Mouse (Mus musculus) MEL (cell line): ENCODE measurements around the gene C8a. TPM values are rescaled to one million over a fixed set of nuclear protein-coding genes. Genes with fewer than 3 reads are reported as not detected.

Experiments used
- DNase-seq: peaks from one replicate; pipeline ENCODE4 v3.0.0; 2011; ENCODE audit warnings: low read depth, low spot score
- H3K27ac ChIP-seq: 2 replicates; pipeline ENCODE4 v1.5.1; 2012; ENCODE audit warnings: low read depth, mild to moderate bottlenecking, control low read depth, low read length, moderate library complexity; ENCODE audit not compliant: control insufficient read depth
- H3K27me3 ChIP-seq, 2 experiments: fragments of 150-350 bp in 1 of 2; sonication (generic) in 1 of 2; 2 replicates each; pipeline ENCODE4 v1.6.1; 2012; ENCODE audit warnings: low read length in 2 of 2, mild to moderate bottlenecking in 2 of 2, improper control_type of control experiment in 1 of 2, moderate library complexity in 1 of 2; ENCODE audit not compliant: insufficient read depth in 2 of 2, control insufficient read depth in 1 of 2
- H3K36me3 ChIP-seq, 2 experiments: 2 replicates each; pipeline ENCODE4 v1.6.1; 2012 to 2014; ENCODE audit warnings: low read length in 2 of 2, improper control_type of control experiment in 1 of 2, inconsistent platforms in 1 of 2, mild to moderate bottlenecking in 1 of 2; ENCODE audit not compliant: insufficient read depth in 2 of 2, control insufficient read depth in 1 of 2
- H3K4me1 ChIP-seq, 2 experiments: fragments of 150-350 bp in 1 of 2; sonication (generic) in 1 of 2; 2 replicates each; pipeline ENCODE4 v1.6.1; 2012; ENCODE audit warnings: low read length in 2 of 2, improper control_type of control experiment in 1 of 2, mild to moderate bottlenecking in 1 of 2; ENCODE audit not compliant: insufficient read depth in 2 of 2, control insufficient read depth in 1 of 2
- H3K4me3 ChIP-seq, 2 experiments: fragments of 150-350 bp in 1 of 2; sonication (generic) in 1 of 2; 2 replicates each; pipeline ENCODE4 v1.5.1; 2012; ENCODE audit warnings: low read depth in 2 of 2, low read length in 2 of 2, mild to moderate bottlenecking in 2 of 2, moderate library complexity in 2 of 2, control low read depth in 1 of 2, improper control_type of control experiment in 1 of 2; ENCODE audit not compliant: control insufficient read depth in 1 of 2, insufficient read depth in 1 of 2
- H3K79me2 ChIP-seq: 2 replicates; pipeline ENCODE4 v1.6.1; 2012; ENCODE audit warnings: mild to moderate bottlenecking, low read length, moderate library complexity; ENCODE audit not compliant: control insufficient read depth, poor library complexity, insufficient read depth
- H3K9ac ChIP-seq: 2 replicates; pipeline ENCODE4 v1.6.1; 2012; ENCODE audit warnings: low read depth, mild to moderate bottlenecking, control low read depth, low read length, moderate library complexity; ENCODE audit not compliant: control insufficient read depth, poor library complexity, severe bottlenecking
- H3K9me3 ChIP-seq: fragments of 150-350 bp; sonication (generic); replicated peaks from 2 replicates; pipeline ENCODE4 v1.6.1; 2012; ENCODE audit warnings: mild to moderate bottlenecking, low read length, improper control_type of control experiment, moderate library complexity; ENCODE audit not compliant: insufficient read depth
- ETS1 ChIP-seq: IDR thresholded peaks from 2 replicates; pipeline ENCODE4 v1.6.1; 2012; ENCODE audit warnings: low read depth, mild to moderate bottlenecking, inconsistent platforms, low read length, improper control_type of control experiment, moderate library complexity
- GABPA ChIP-seq: IDR thresholded peaks from 2 replicates; pipeline ENCODE4 v1.6.1; 2012; ENCODE audit warnings: low read depth, mild to moderate bottlenecking, inconsistent platforms, low read length, improper control_type of control experiment, moderate library complexity
- KAT2A ChIP-seq: conservative IDR thresholded peaks from 2 replicates; pipeline ENCODE4 v1.6.1; 2012; ENCODE audit warnings: low read depth, low read length, improper control_type of control experiment, inconsistent platforms
- MEF2A ChIP-seq: IDR thresholded peaks from 2 replicates; pipeline ENCODE4 v1.6.1; 2014; ENCODE audit warnings: low read depth, mild to moderate bottlenecking, inconsistent platforms, low read length, improper control_type of control experiment; ENCODE audit not compliant: poor library complexity, insufficient replicate concordance, severe bottlenecking; ENCODE audit errors: extremely low read depth
- MYC ChIP-seq: IDR thresholded peaks from 2 replicates; pipeline ENCODE4 v1.6.1; 2011; ENCODE audit warnings: low read depth, mild to moderate bottlenecking, low read length, improper control_type of control experiment, moderate library complexity
- SMC3 ChIP-seq: IDR thresholded peaks from 2 replicates; pipeline ENCODE4 v1.6.1; 2011; ENCODE audit warnings: low read depth, low read length, improper control_type of control experiment
- TAL1 ChIP-seq: IDR thresholded peaks from 2 replicates; pipeline ENCODE4 v1.6.1; 2012; ENCODE audit warnings: mild to moderate bottlenecking, inconsistent platforms, low read length, moderate library complexity, mixed read lengths
- UBTF ChIP-seq: IDR thresholded peaks from 2 replicates; pipeline ENCODE4 v1.6.1; 2012; ENCODE audit warnings: low read depth, mild to moderate bottlenecking, inconsistent platforms, low read length, improper control_type of control experiment, moderate library complexity, borderline replicate concordance; ENCODE audit not compliant: insufficient read depth
- USF1 ChIP-seq: IDR thresholded peaks from 2 replicates; pipeline ENCODE4 v1.6.1; 2014; ENCODE audit warnings: low read depth, mild to moderate bottlenecking, inconsistent platforms, low read length, improper control_type of control experiment, moderate library complexity
- USF2 ChIP-seq, 2 experiments: IDR thresholded peaks; 2 replicates each; pipeline ENCODE4 v1.6.1; 2011 to 2012; ENCODE audit warnings: improper control_type of control experiment in 2 of 2, low read length in 2 of 2, borderline replicate concordance in 1 of 2, inconsistent platforms in 1 of 2, low read depth in 1 of 2, mild to moderate bottlenecking in 1 of 2; ENCODE audit not compliant: insufficient read depth in 1 of 2
- ZC3H11A ChIP-seq: IDR thresholded peaks from 2 replicates; pipeline ENCODE4 v1.6.1; 2012; ENCODE audit warnings: low read depth, mild to moderate bottlenecking, inconsistent platforms, low read length, improper control_type of control experiment
- ZKSCAN1 ChIP-seq: IDR thresholded peaks from 2 replicates; pipeline ENCODE4 v1.6.1; 2012; ENCODE audit warnings: low read depth, mild to moderate bottlenecking, inconsistent platforms, low read length, improper control_type of control experiment, moderate library complexity
- ZNF384 ChIP-seq: IDR thresholded peaks from 2 replicates; pipeline ENCODE4 v1.6.1; 2012; ENCODE audit warnings: low read depth, mild to moderate bottlenecking, inconsistent platforms, low read length, improper control_type of control experiment
- polyA plus RNA-seq, 2 experiments: library from polyadenylated mRNA; stranded (reverse) in 1 of 2; unstranded in 1 of 2; fragments of >175 nt in 1 of 2; fragments of >200 nt in 1 of 2; gene quantifications; 2 replicates each; pipeline versions ENCODE4 v1.2.1 to v1.2.4; 2012; ENCODE audit warnings: low replicate concordance in 2 of 2, low read depth in 1 of 2; ENCODE audit not compliant: insufficient read length in 2 of 2, insufficient read depth in 1 of 2, missing spikeins in 1 of 2
- total RNA-seq: library from RNA; depleted of rRNA; stranded (reverse); fragments of 300-350 nt; gene quantifications from 2 replicates; pipeline ENCODE4 v1.2.3, GENCODE M21; 2012; rRNA removed

Gene C8a
- total and polyA plus RNA-seq, 3 experiments = not detected

DNA sequence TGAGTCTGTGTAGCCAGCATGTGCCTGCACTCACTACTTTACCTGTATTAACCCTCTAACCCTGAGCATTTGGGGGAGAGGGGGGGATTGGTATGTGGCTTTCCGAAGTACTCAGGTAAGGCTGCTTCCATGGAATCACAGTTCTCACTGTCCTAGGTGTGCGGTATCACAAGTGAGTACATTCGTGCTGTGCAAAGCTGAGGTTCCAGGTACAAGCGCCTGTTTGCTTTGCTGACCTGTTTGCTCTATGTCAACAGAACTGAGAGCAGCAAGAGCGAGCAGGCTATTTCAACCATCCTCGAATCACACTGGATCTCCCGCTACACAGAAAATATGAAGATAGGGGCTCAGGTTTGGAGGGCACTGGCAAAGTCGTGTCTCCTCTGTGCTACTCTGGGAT is 110.1 kb downstream of the C8a start, which contains the start of gene C8b:
Gene C8b (plus strand): TSS at position 253 of the 400 bp plus-strand sequence.
- H3K27ac ChIP-seq = no peak within 1 kb of the TSS
- TF ChIP-seq UBTF (no peak), MEF2A (no peak), GABPA (no peak), TAL1 (no peak), ZC3H11A (no peak), ZKSCAN1 (no peak), KAT2A (no peak), SMC3 (no peak), ZNF384 (no peak), USF2 (IDR thresholded peaks at IDR 0.05; ENCODE audit: borderline replicate concordance in 1 of 2, insufficient read depth in 1 of 2, low read depth in 1 of 2, low read length in 2 of 2) (no peak), ETS1 (no peak), USF1 (no peak), MYC (no peak)
- H3K9ac ChIP-seq = no peak within 1 kb of the TSS
- H3K9me3 ChIP-seq = no peaks in the 10 kb centered on the region
- no peaks in the 10 kb centered on the region for H3K36me3 ChIP-seq
- DNase-seq = no peak
- no peaks in the 10 kb centered on the region for H3K27me3 ChIP-seq
- H3K4me1 ChIP-seq = no peaks in the 10 kb centered on the region
- H3K79me2 ChIP-seq = no peaks in the 10 kb centered on the region
- no peak within 1 kb of the TSS for H3K4me3 ChIP-seq

Other genes with a start within 250 kb of the C8a start
- not detected in 2 replicates for gene C8b, start 110.1 kb downstream of the C8a start, total RNA-seq
- gene C8b, start 110.1 kb downstream of the C8a start, polyA plus RNA-seq = not detected
- not detected in 2 replicates for gene Gm17662, start 19.1 kb downstream of the C8a start, total RNA-seq
- gene Gm17662, start 19.1 kb downstream of the C8a start, polyA plus RNA-seq = not detected
- 0.07 and 0.08 TPM in 2 replicates for gene Fyb2, start 37.1 kb upstream of the C8a start, total RNA-seq
- under 1 TPM in 1 of 2 experiments, not detected in 1; 0.10 TPM for gene Fyb2, start 37.1 kb upstream of the C8a start, polyA plus RNA-seq
- not detected in 2 replicates for gene Prkaa2, start 233.5 kb upstream of the C8a start, total RNA-seq
- gene Prkaa2, start 233.5 kb upstream of the C8a start, polyA plus RNA-seq = not detected